Mouse (Mus musculus): ENCODE measurements around the gene Cryba4. TPM values are rescaled to one million over a fixed set of nuclear protein-coding genes. Genes with fewer than 3 reads are reported as not detected.

Gene Cryba4
- total and polyA plus RNA-seq, 2 experiments, result 0.17 to 0.37 TPM

DNA sequence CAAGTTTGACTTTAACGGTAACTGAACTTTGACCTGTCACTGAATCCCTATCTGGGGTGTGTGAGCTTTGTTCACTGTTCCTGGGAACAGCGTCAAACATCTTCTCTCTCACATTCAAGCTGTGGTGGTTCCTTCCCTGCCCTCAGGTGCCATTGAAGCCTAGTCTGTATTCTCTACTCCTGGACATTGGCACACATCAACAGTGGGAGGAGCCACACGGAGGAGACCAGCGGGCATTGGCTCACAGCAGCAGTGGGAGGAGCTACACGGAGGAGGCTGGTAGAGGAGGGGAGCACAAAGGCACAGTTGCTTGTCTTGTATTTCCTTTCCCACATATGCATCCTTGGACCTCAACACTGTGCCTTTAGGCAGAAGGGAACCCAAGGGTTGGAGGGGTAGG lies 9.3 kb downstream of the Cryba4 start:
- H3K79me2 ChIP-seq (ENCODE audit: control insufficient read depth, insufficient read depth, low read length), result no peaks in the 10 kb centered on the region
- peaks cover 7% of the 10 kb centered on the region; the same call in 1 of the 2 replicates for H3K4me1 ChIP-seq (ENCODE audit: control insufficient read depth, insufficient read depth, low read length)
- no peak overlapping the region; the same call in none of the 2 replicates for H3K27ac ChIP-seq (replicated peaks; ENCODE audit: insufficient read depth, low read depth, low read length)
- H3K4me3 ChIP-seq (ENCODE audit: insufficient read depth, low read depth, low read length), result no peak overlapping the region
- TF ChIP-seq CTCF (IDR thresholded peaks at IDR 0.05; ENCODE audit: low read depth, low read length) (no peak), POLR2A (IDR thresholded peaks at IDR 0.05; ENCODE audit: extremely low read depth, insufficient read depth, low read length) (no peak)
- 35% methylated on average over 5 of the region's 5 CpGs for WGBS
- DNase-seq (ENCODE audit: extremely low read depth, low read depth, low spot score), result peak; percentile 30
- H3K9ac ChIP-seq (ENCODE audit: low read depth, low read length), result no peak overlapping the region
- no peaks in the 10 kb centered on the region for H3K36me3 ChIP-seq (ENCODE audit: control insufficient read depth, insufficient read depth, low read length)
- H3K27me3 ChIP-seq (ENCODE audit: control insufficient read depth, insufficient read depth, low read length), result no peaks in the 10 kb centered on the region

DNA sequence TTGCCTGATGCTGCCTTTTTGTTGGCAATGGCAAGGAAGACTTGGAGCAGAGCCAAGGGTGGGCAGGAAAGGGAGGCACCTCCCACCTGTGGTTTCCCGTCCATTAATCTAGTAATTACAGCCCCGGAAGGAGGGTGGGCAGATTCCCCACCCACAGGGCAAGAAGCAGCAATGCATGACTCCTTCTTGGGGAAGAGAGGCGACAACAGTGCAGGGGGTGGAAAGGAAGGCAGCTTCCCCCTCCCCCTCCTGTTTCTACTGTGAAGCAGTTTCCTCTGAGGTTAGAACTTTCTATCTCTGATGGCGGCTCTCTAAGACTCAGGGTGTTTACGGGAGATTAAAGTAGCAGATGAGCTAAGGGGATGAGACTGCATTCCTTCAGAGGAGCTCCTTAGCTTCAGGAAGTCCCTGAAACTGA lies 9.9 kb downstream of the Cryba4 start:
- Histone ChIP-seq H3K9ac (ENCODE audit: low read depth, low read length) (no peak overlapping the region), H3K4me1 (ENCODE audit: control insufficient read depth, insufficient read depth, low read length) (peaks cover 7% of the 10 kb centered on the region; the same call in 1 of the 2 replicates), H3K27me3 (ENCODE audit: control insufficient read depth, insufficient read depth, low read length) (no peaks in the 10 kb centered on the region), H3K27ac (replicated peaks; ENCODE audit: insufficient read depth, low read depth, low read length) (peak overlapping the region; percentile 37; the same call in 1 of the 2 replicates), H3K4me3 (ENCODE audit: insufficient read depth, low read depth, low read length) (no peak overlapping the region), H3K36me3 (ENCODE audit: control insufficient read depth, insufficient read depth, low read length) (no peaks in the 10 kb centered on the region), H3K79me2 (ENCODE audit: control insufficient read depth, insufficient read depth, low read length) (no peaks in the 10 kb centered on the region)
- DNase-seq (ENCODE audit: extremely low read depth, low read depth, low spot score), result no peak
- no peak for TF ChIP-seq CTCF (IDR thresholded peaks at IDR 0.05; ENCODE audit: low read depth, low read length)
- TF ChIP-seq POLR2A (IDR thresholded peaks at IDR 0.05; ENCODE audit: extremely low read depth, insufficient read depth, low read length), result no peak
- 69% methylated on average over 5 of the region's 5 CpGs for WGBS

DNA sequence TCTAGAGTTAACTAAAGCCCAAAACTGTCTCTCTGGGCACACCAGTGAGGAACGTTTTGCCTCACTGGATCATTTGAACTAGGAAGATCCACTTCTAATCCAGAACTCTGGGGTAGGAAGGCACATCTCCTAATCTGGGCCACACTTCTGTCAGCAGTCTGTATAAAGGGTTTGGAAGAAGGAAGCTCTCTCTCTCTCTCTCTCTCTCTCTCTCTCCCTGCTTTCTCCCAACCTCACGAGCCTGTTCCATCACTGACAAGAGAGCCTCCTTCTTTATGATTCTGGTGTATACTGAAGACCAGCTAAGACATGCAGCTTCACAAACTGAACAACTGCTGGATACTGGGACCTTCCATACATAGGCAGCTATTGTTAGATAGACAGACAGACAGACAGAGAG lies 10.5 kb downstream of the Cryba4 start:
- H3K36me3 ChIP-seq (ENCODE audit: control insufficient read depth, insufficient read depth, low read length), result no peaks in the 10 kb centered on the region
- WGBS, result 69% methylated on average over 2 of the region's 2 CpGs
- H3K27me3 ChIP-seq (ENCODE audit: control insufficient read depth, insufficient read depth, low read length), result no peaks in the 10 kb centered on the region
- DNase-seq (ENCODE audit: extremely low read depth, low read depth, low spot score), result no peak
- H3K27ac ChIP-seq (replicated peaks; ENCODE audit: insufficient read depth, low read depth, low read length), result no peak overlapping the region
- H3K79me2 ChIP-seq (ENCODE audit: control insufficient read depth, insufficient read depth, low read length), result no peaks in the 10 kb centered on the region
- no peak for TF ChIP-seq CTCF (IDR thresholded peaks at IDR 0.05; ENCODE audit: low read depth, low read length)
- TF ChIP-seq POLR2A (IDR thresholded peaks at IDR 0.05; ENCODE audit: extremely low read depth, insufficient read depth, low read length), result no peak
- peaks cover 7% of the 10 kb centered on the region; the same call in 1 of the 2 replicates for H3K4me1 ChIP-seq (ENCODE audit: control insufficient read depth, insufficient read depth, low read length)
- H3K4me3 ChIP-seq (ENCODE audit: insufficient read depth, low read depth, low read length), result no peak overlapping the region
- H3K9ac ChIP-seq (ENCODE audit: low read depth, low read length), result no peak overlapping the region

DNA sequence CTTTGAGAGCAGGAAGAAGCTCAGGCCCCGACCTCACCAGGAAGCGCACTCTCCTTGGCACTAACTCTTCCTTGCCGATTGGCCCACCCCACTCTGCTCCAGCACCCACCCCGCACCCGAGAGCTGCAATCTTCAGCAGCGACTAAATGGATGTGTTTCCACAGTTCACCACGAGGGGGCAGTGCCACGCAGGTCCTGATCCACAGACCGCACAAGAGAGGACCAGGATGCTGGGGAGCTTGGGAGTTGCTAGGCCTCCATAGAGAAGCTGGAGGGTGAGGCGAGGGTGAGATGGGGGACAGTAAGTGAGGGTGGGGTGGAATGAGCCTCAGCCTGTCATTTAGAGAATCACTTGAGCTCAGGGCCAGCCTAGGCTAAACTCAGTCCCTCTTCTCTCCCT lies 11.6 kb downstream of the Cryba4 start:
- H3K36me3 ChIP-seq (ENCODE audit: control insufficient read depth, insufficient read depth, low read length), result no peaks in the 10 kb centered on the region
- H3K79me2 ChIP-seq (ENCODE audit: control insufficient read depth, insufficient read depth, low read length), result no peaks in the 10 kb centered on the region
- H3K27ac ChIP-seq (replicated peaks; ENCODE audit: insufficient read depth, low read depth, low read length), result no peak overlapping the region
- H3K4me3 ChIP-seq (ENCODE audit: insufficient read depth, low read depth, low read length), result no peak overlapping the region
- H3K9ac ChIP-seq (ENCODE audit: low read depth, low read length), result no peak overlapping the region
- 2% methylated on average over 10 of the region's 10 CpGs for WGBS
- no peak for TF ChIP-seq POLR2A (IDR thresholded peaks at IDR 0.05; ENCODE audit: extremely low read depth, insufficient read depth, low read length)
- peak; percentile 97 for TF ChIP-seq CTCF (IDR thresholded peaks at IDR 0.05; ENCODE audit: low read depth, low read length)
- peak; percentile 36 for DNase-seq (ENCODE audit: extremely low read depth, low read depth, low spot score)
- H3K4me1 ChIP-seq (ENCODE audit: control insufficient read depth, insufficient read depth, low read length), result peaks cover 7% of the 10 kb centered on the region; the same call in 1 of the 2 replicates
- H3K27me3 ChIP-seq (ENCODE audit: control insufficient read depth, insufficient read depth, low read length), result no peaks in the 10 kb centered on the region

DNA sequence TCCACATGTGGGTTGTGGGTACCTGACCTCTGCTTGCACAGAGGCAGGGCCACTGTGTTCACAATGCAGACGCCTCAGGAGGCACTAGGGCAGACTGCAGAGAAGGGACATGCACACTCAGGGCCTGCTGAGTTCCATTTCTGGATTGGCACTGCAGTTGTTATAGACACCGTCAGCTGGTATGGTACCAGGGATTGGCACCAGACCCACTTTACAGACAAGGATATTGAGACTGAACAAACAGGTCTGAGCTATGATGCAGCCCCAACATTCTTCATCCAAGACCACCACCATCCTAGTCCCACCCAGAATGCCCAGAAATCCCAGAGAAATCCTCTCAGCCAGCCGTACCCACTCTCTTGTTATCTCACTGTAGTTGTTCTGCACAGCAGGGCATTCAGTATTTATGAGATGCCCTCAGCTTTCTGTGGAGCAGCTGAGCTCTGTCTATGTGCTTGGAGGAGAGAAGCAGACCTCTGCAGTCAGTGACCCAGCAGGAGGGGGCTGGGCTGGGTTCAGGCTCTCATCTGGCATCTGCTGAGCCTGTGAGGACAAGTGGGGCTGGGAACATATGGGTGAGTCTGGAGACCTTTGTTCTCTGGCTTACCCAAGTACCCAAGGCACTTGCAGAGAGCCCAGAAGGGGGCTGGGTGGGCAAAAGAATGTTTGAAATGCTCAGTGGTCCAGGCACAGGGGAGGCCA lies 13.4 kb downstream of the Cryba4 start:
- Histone ChIP-seq H3K27ac (replicated peaks; ENCODE audit: insufficient read depth, low read depth, low read length) (no peak overlapping the region), H3K4me3 (ENCODE audit: insufficient read depth, low read depth, low read length) (no peak overlapping the region), H3K27me3 (ENCODE audit: control insufficient read depth, insufficient read depth, low read length) (no peaks in the 10 kb centered on the region), H3K79me2 (ENCODE audit: control insufficient read depth, insufficient read depth, low read length) (no peaks in the 10 kb centered on the region), H3K36me3 (ENCODE audit: control insufficient read depth, insufficient read depth, low read length) (no peaks in the 10 kb centered on the region), H3K4me1 (ENCODE audit: control insufficient read depth, insufficient read depth, low read length) (peaks cover 7% of the 10 kb centered on the region; the same call in 1 of the 2 replicates), H3K9ac (ENCODE audit: low read depth, low read length) (no peak overlapping the region)
- DNase-seq (ENCODE audit: extremely low read depth, low read depth, low spot score), result no peak
- 80% methylated on average over 3 of the region's 3 CpGs for WGBS
- no peak for TF ChIP-seq POLR2A (IDR thresholded peaks at IDR 0.05; ENCODE audit: extremely low read depth, insufficient read depth, low read length)
- TF ChIP-seq CTCF (IDR thresholded peaks at IDR 0.05; ENCODE audit: low read depth, low read length), result no peak
